Mouse (Mus musculus): Measurements from ENCODE around the gene Rtel1. TPM values are rescaled to one million over a fixed set of nuclear protein-coding genes. Genes with fewer than 3 reads are reported as not detected.
"Not testable (repeated sequence)": the region's sequence is repeated elsewhere in the genome, so short reads cannot be mapped to it uniquely, and the experiment has no call there.

The Rtel1 gene
- polyA plus RNA-seq, 1 experiment from 2014 or later, result 9.0 TPM

- DNase-seq (ENCODE audit: low spot score) (no peak), ATAC-seq (ENCODE audit: low FRiP score, low TSS enrichment) (no peak)
- no peak overlapping the region for H3K9ac ChIP-seq (ENCODE audit: low read length)
- H3K4me3 ChIP-seq (ENCODE audit: low read depth, low read length), result no peak overlapping the region
- H3K4me1 ChIP-seq (replicated peaks; ENCODE audit: control insufficient read depth, insufficient read depth), result no peaks in the 10 kb centered on the region
- H3K4me2 ChIP-seq (replicated peaks; ENCODE audit: low read depth), result no peak overlapping the region
- no peaks in the 10 kb centered on the region for H3K27me3 ChIP-seq (ENCODE audit: control insufficient read depth, insufficient read depth, low read length)
- no peak overlapping the region for H3K27ac ChIP-seq (replicated peaks)
- H3K36me3 ChIP-seq (ENCODE audit: control insufficient read depth, insufficient read depth, low read length), result peaks cover 5% of the 10 kb centered on the region; the same call in 1 of the 2 replicates
- WGBS, result 75% methylated on average over 1 of the region's 1 CpGs
- TF ChIP-seq CTCF (IDR thresholded peaks at IDR 0.05; ENCODE audit: low read depth) (no peak), EP300 (optimal IDR thresholded peaks at IDR 0.05) (no peak)
- no peaks in the 10 kb centered on the region for H3K9me3 ChIP-seq (ENCODE audit: control insufficient read depth, low read length)
These were observed 39.6 kb upstream of the Rtel1 start for GRCm38 (mm10) chr2:181279968-181280367.

- H3K4me1 ChIP-seq (replicated peaks; ENCODE audit: control insufficient read depth, insufficient read depth), result no peaks in the 10 kb centered on the region
- H3K9me3 ChIP-seq (ENCODE audit: control insufficient read depth, low read length), result no peaks in the 10 kb centered on the region
- TF ChIP-seq EP300 (optimal IDR thresholded peaks at IDR 0.05) (no peak), CTCF (IDR thresholded peaks at IDR 0.05; ENCODE audit: low read depth) (no peak)
- 55% methylated on average over 6 of the region's 6 CpGs for WGBS
- DNase-seq (ENCODE audit: low spot score) (no peak), ATAC-seq (ENCODE audit: low FRiP score, low TSS enrichment) (no peak)
- no peaks in the 10 kb centered on the region for H3K27me3 ChIP-seq (ENCODE audit: control insufficient read depth, insufficient read depth, low read length)
- peak overlapping the region; percentile 91 for H3K9ac ChIP-seq (ENCODE audit: low read length)
- H3K27ac ChIP-seq (replicated peaks), result peak overlapping the region; percentile 97
- peak overlapping the region; percentile 62 for H3K4me2 ChIP-seq (replicated peaks; ENCODE audit: low read depth)
- no peaks in the 10 kb centered on the region for H3K36me3 ChIP-seq (ENCODE audit: control insufficient read depth, insufficient read depth, low read length)
- H3K4me3 ChIP-seq (ENCODE audit: low read depth, low read length), result peak overlapping the region; percentile 73
These were observed 32.8 kb upstream of the Rtel1 start for GRCm38 (mm10) chr2:181286629-181287337.

GRCm38 (mm10) chr2:181287338-181287957 lies 32.1 kb upstream of the Rtel1 start:
- no peaks in the 10 kb centered on the region for H3K36me3 ChIP-seq (ENCODE audit: control insufficient read depth, insufficient read depth, low read length)
- H3K9me3 ChIP-seq (ENCODE audit: control insufficient read depth, low read length), result no peaks in the 10 kb centered on the region
- TF ChIP-seq EP300 (optimal IDR thresholded peaks at IDR 0.05) (no peak), CTCF (IDR thresholded peaks at IDR 0.05; ENCODE audit: low read depth) (no peak)
- ATAC-seq (ENCODE audit: low FRiP score, low TSS enrichment), result peak; percentile 89
- DNase-seq (ENCODE audit: low spot score), result peak; percentile 90
- H3K27ac ChIP-seq (replicated peaks), result peak overlapping the region; percentile 97
- no peaks in the 10 kb centered on the region for H3K4me1 ChIP-seq (replicated peaks; ENCODE audit: control insufficient read depth, insufficient read depth)
- no peaks in the 10 kb centered on the region for H3K27me3 ChIP-seq (ENCODE audit: control insufficient read depth, insufficient read depth, low read length)
- WGBS, result under 1% methylated on average over 34 of the region's 71 CpGs
- H3K4me2 ChIP-seq (replicated peaks; ENCODE audit: low read depth), result peak overlapping the region; percentile 62
- H3K4me3 ChIP-seq (ENCODE audit: low read depth, low read length), result peak overlapping the region; percentile 73
- peak overlapping the region; percentile 91 for H3K9ac ChIP-seq (ENCODE audit: low read length)

GRCm38 (mm10) chr2:181287958-181288350 lies 31.6 kb upstream of the Rtel1 start, which contains the start of gene Gmeb2:
Gene Gmeb2 (minus strand): TSS chr2:181288035.
- peak within 1 kb of the TSS; percentile 62 for H3K4me2 ChIP-seq (replicated peaks; ENCODE audit: low read depth)
- peak; percentile 98 for ATAC-seq (ENCODE audit: low FRiP score, low TSS enrichment)
- peak within 1 kb of the TSS; percentile 97 for H3K27ac ChIP-seq (replicated peaks)
- H3K4me1 ChIP-seq (replicated peaks; ENCODE audit: control insufficient read depth, insufficient read depth); H3K36me3 ChIP-seq (ENCODE audit: control insufficient read depth, insufficient read depth, low read length); H3K27me3 ChIP-seq (ENCODE audit: control insufficient read depth, insufficient read depth, low read length); H3K9me3 ChIP-seq (ENCODE audit: control insufficient read depth, low read length): not testable (repeated sequence)
- under 1% methylated on average over 18 of the region's 38 CpGs for WGBS
- H3K9ac ChIP-seq (ENCODE audit: low read length), result peak within 1 kb of the TSS; percentile 91
- peak within 1 kb of the TSS; percentile 73 for H3K4me3 ChIP-seq (ENCODE audit: low read depth, low read length)
- peak; percentile 93 for DNase-seq (ENCODE audit: low spot score)
- TF ChIP-seq CTCF (IDR thresholded peaks at IDR 0.05; ENCODE audit: low read depth), result peak; percentile 52

GRCm38 (mm10) chr2:181288691-181289090 lies 30.8 kb upstream of the Rtel1 start:
- ATAC-seq (ENCODE audit: low FRiP score, low TSS enrichment) (no peak), DNase-seq (ENCODE audit: low spot score) (no peak)
- Histone ChIP-seq H3K4me3 (ENCODE audit: low read depth, low read length) (peak overlapping the region; percentile 73), H3K36me3 (ENCODE audit: control insufficient read depth, insufficient read depth, low read length) (no peaks in the 10 kb centered on the region), H3K4me1 (replicated peaks; ENCODE audit: control insufficient read depth, insufficient read depth) (no peaks in the 10 kb centered on the region), H3K9ac (ENCODE audit: low read length) (peak overlapping the region; percentile 59), H3K4me2 (replicated peaks; ENCODE audit: low read depth) (peak overlapping the region; percentile 60), H3K27me3 (ENCODE audit: control insufficient read depth, insufficient read depth, low read length) (no peaks in the 10 kb centered on the region), H3K27ac (replicated peaks) (no peak overlapping the region), H3K9me3 (ENCODE audit: control insufficient read depth, low read length) (no peaks in the 10 kb centered on the region)
- WGBS, result 70% methylated on average over 3 of the region's 3 CpGs
- TF ChIP-seq CTCF (IDR thresholded peaks at IDR 0.05; ENCODE audit: low read depth), result no peak
- TF ChIP-seq EP300 (optimal IDR thresholded peaks at IDR 0.05), result no peak

- TF ChIP-seq EP300 (optimal IDR thresholded peaks at IDR 0.05), result no peak
- no peak for TF ChIP-seq CTCF (IDR thresholded peaks at IDR 0.05; ENCODE audit: low read depth)
- no peaks in the 10 kb centered on the region for H3K9me3 ChIP-seq (ENCODE audit: control insufficient read depth, low read length)
- H3K36me3 ChIP-seq (ENCODE audit: control insufficient read depth, insufficient read depth, low read length), result no peaks in the 10 kb centered on the region
- no peaks in the 10 kb centered on the region for H3K4me1 ChIP-seq (replicated peaks; ENCODE audit: control insufficient read depth, insufficient read depth)
- no peak overlapping the region for H3K9ac ChIP-seq (ENCODE audit: low read length)
- H3K4me3 ChIP-seq (ENCODE audit: low read depth, low read length), result no peak overlapping the region
- H3K27me3 ChIP-seq (ENCODE audit: control insufficient read depth, insufficient read depth, low read length), result no peaks in the 10 kb centered on the region
- no peak for ATAC-seq (ENCODE audit: low FRiP score, low TSS enrichment)
- DNase-seq (ENCODE audit: low spot score), result no peak
- WGBS, result 74% methylated on average over 1 of the region's 1 CpGs
- H3K27ac ChIP-seq (replicated peaks), result no peak overlapping the region
- H3K4me2 ChIP-seq (replicated peaks; ENCODE audit: low read depth), result no peak overlapping the region
These were observed 28.6 kb upstream of the Rtel1 start for GRCm38 (mm10) chr2:181290937-181291336.

Data from stomach, postnatal 0 days (tissue).